Mouse (Mus musculus) lung, embryonic 14.5 days (tissue): ENCODE data around the gene Nid1. TPM values are rescaled to one million over a fixed set of nuclear protein-coding genes. Genes with fewer than 3 reads are reported as not detected.
"Not testable (repeated sequence)": the region's sequence is repeated elsewhere in the genome, so short reads cannot be mapped to it uniquely, and the experiment has no call there.

ENCODE experiments used
- ATAC-seq: fragments of 200-750 bp; cut with Nextera tagmentation; 2 replicates; pipeline ENCODE4 v1.8.0; 2017; ENCODE audit warnings: mild to moderate bottlenecking, moderate TSS enrichment, moderate library complexity; ENCODE audit not compliant: insufficient read depth
- DNase-seq: peaks from one replicate; pipeline ENCODE4 v3.0.0-alpha.2; 2015
- H3K27ac ChIP-seq: fragments of 300-500 bp; sonication (generic); 2 replicates; pipeline ENCODE4 v1.5.1; 2014; ENCODE audit warnings: low read depth, mild to moderate bottlenecking, moderate library complexity
- H3K27me3 ChIP-seq: fragments of 300-500 bp; sonication (generic); 2 replicates; pipeline ENCODE4 v1.6.1; 2014; ENCODE audit warnings: low read length, control low read depth; ENCODE audit not compliant: insufficient read depth
- H3K36me3 ChIP-seq: fragments of 300-500 bp; sonication (generic); 2 replicates; pipeline ENCODE4 v1.6.1; 2014; ENCODE audit warnings: control low read depth; ENCODE audit not compliant: insufficient read depth
- H3K4me1 ChIP-seq: fragments of 300-500 bp; sonication (generic); 2 replicates; pipeline ENCODE4 v1.6.1; 2014; ENCODE audit warnings: antibody characterized with exemption, control low read depth; ENCODE audit not compliant: insufficient read depth
- H3K4me2 ChIP-seq: fragments of 300-500 bp; sonication (generic); 2 replicates; pipeline ENCODE4 v1.6.1; 2014; ENCODE audit warnings: mild to moderate bottlenecking
- H3K4me3 ChIP-seq: fragments of 300-500 bp; sonication (generic); 2 replicates; pipeline ENCODE4 v1.5.1; 2014; ENCODE audit warnings: low read depth, low read length
- H3K9ac ChIP-seq: fragments of 300-500 bp; sonication (generic); 2 replicates; pipeline ENCODE4 v1.6.1; 2014
- H3K9me3 ChIP-seq: fragments of 300-500 bp; sonication (generic); 2 replicates; pipeline ENCODE4 v1.6.1; 2016; ENCODE audit warnings: low read depth, low read length, control low read depth
- CTCF ChIP-seq: IDR thresholded peaks from 2 replicates; pipeline ENCODE4 v1.5.1; 2016; ENCODE audit warnings: antibody characterized with exemption, low read depth
- WGBS: fragments of 180-500 bp; shearing (Covaris S2); extraction: QIAGEN DNeasy Blood & Tissue Kit; methylation state at CpG from one replicate; pipeline ENCODE4 v1.1.7; 2014; 5-methylcytosine and 5-hydroxymethylcytosine counted together
- polyA plus RNA-seq: library from polyadenylated mRNA; unstranded; fragments of >200 nt; fragmentation: Nextera tagmentation; extraction: Ambion mirVana; gene quantifications from 2 replicates; pipeline ENCODE4 v1.2.1, GENCODE M21; 2014

The Nid1 gene
- polyA plus RNA-seq, 1 experiment from 2014 or later = 160 TPM

GRCm38 (mm10) chr13:13414206-13414605 lies 23.1 kb upstream of the Nid1 start:
- ATAC-seq = no peak
- no peaks in the 10 kb centered on the region for H3K4me1 ChIP-seq
- H3K9me3 ChIP-seq = no peaks in the 10 kb centered on the region; the same call in 1 of the 2 replicates
- WGBS = 58% methylated on average over 3 of the region's 3 CpGs
- no peak overlapping the region for H3K4me2 ChIP-seq
- no peaks in the 10 kb centered on the region for H3K27me3 ChIP-seq
- no peak for DNase-seq
- no peak overlapping the region for H3K27ac ChIP-seq
- H3K36me3 ChIP-seq = no peaks in the 10 kb centered on the region
- H3K9ac ChIP-seq = no peak overlapping the region
- no peak for TF ChIP-seq CTCF
- no peak overlapping the region for H3K4me3 ChIP-seq

- H3K4me3 ChIP-seq, H3K36me3 ChIP-seq, H3K9ac ChIP-seq, H3K4me1 ChIP-seq, H3K27ac ChIP-seq, H3K9me3 ChIP-seq, H3K27me3 ChIP-seq: not testable (repeated sequence)
- peak; percentile 84 for DNase-seq
- peak; percentile 81 for ATAC-seq
- H3K4me2 ChIP-seq = 0 out of 2 replicates have a peak overlapping the region, but pooled peaks have one; percentile 7
- peak; percentile 51 for TF ChIP-seq CTCF
- 35% methylated on average over 23 of the region's 23 CpGs for WGBS
These were observed 22.0 kb upstream of the Nid1 start for GRCm38 (mm10) chr13:13415120-13416006.

GRCm38 (mm10) chr13:13416007-13416337 lies 21.4 kb upstream of the Nid1 start:
- not testable (repeated sequence) for H3K36me3 ChIP-seq, H3K4me1 ChIP-seq, H3K27ac ChIP-seq, H3K9ac ChIP-seq, DNase-seq, H3K9me3 ChIP-seq, H3K27me3 ChIP-seq, H3K4me3 ChIP-seq, H3K4me2 ChIP-seq
- 61% methylated on average over 2 of the region's 4 CpGs for WGBS
- peak; percentile 51; the same call in 1 of the 2 replicates for ATAC-seq

- H3K9ac ChIP-seq, H3K27ac ChIP-seq, H3K4me3 ChIP-seq, H3K36me3 ChIP-seq, DNase-seq, H3K4me2 ChIP-seq, H3K9me3 ChIP-seq, H3K27me3 ChIP-seq, H3K4me1 ChIP-seq, ATAC-seq: not testable (repeated sequence)
- WGBS = 86% methylated on average over 6 of the region's 12 CpGs
These were observed 18.5 kb upstream of the Nid1 start for GRCm38 (mm10) chr13:13418859-13419258.

- H3K9ac ChIP-seq, H3K27me3 ChIP-seq, H3K27ac ChIP-seq, H3K9me3 ChIP-seq, DNase-seq, H3K4me1 ChIP-seq, H3K36me3 ChIP-seq, H3K4me2 ChIP-seq, H3K4me3 ChIP-seq: not testable (repeated sequence)
- peak; percentile 56; the same call in 1 of the 2 replicates for ATAC-seq
- WGBS = 8% methylated on average over 1 of the region's 5 CpGs
These were observed 14.1 kb upstream of the Nid1 start for GRCm38 (mm10) chr13:13423301-13423700.

- WGBS = 51% methylated on average over 4 of the region's 7 CpGs
- not testable (repeated sequence) for H3K9ac ChIP-seq, H3K4me1 ChIP-seq, ATAC-seq, H3K9me3 ChIP-seq, H3K27ac ChIP-seq, DNase-seq, H3K4me3 ChIP-seq, H3K36me3 ChIP-seq, H3K27me3 ChIP-seq, H3K4me2 ChIP-seq
These were observed 1.2 kb upstream of the Nid1 start for GRCm38 (mm10) chr13:13436161-13436560.

- not testable (repeated sequence) for H3K9me3 ChIP-seq, H3K4me1 ChIP-seq, H3K27ac ChIP-seq, H3K36me3 ChIP-seq, H3K27me3 ChIP-seq, H3K9ac ChIP-seq
- peak overlapping the region; percentile 45 for H3K4me2 ChIP-seq
- H3K4me3 ChIP-seq = peak overlapping the region; percentile 27
- DNase-seq (peak; percentile 38), ATAC-seq (peak; percentile 48)
- under 1% methylated on average over 14 of the region's 28 CpGs for WGBS
These were observed 982 bp downstream of the Nid1 start for GRCm38 (mm10) chr13:13438112-13438953.

GRCm38 (mm10) chr13:13445601-13446000 lies 8.2 kb downstream of the Nid1 start:
- not testable (repeated sequence) for ATAC-seq, H3K36me3 ChIP-seq

GRCm38 (mm10) chr13:13446711-13447443 lies 9.5 kb downstream of the Nid1 start:
- not testable (repeated sequence) for ATAC-seq, H3K27ac ChIP-seq, H3K36me3 ChIP-seq, H3K4me3 ChIP-seq, DNase-seq, H3K4me1 ChIP-seq, H3K4me2 ChIP-seq, H3K27me3 ChIP-seq, H3K9ac ChIP-seq, H3K9me3 ChIP-seq
- WGBS = 54% methylated on average over 4 of the region's 4 CpGs

More at GRCm38 (mm10) chr13:13445601-13446000, 8.2 kb downstream of the Nid1 start:
- H3K4me2 ChIP-seq, H3K9ac ChIP-seq, H3K4me1 ChIP-seq, H3K27ac ChIP-seq, DNase-seq, H3K27me3 ChIP-seq, H3K4me3 ChIP-seq, H3K9me3 ChIP-seq: not testable (repeated sequence)
- WGBS = 82% methylated on average over 5 of the region's 5 CpGs
